Mouse (Mus musculus) embryo, embryonic 10.5 days (tissue): Measurements from ENCODE around the gene Wdr3.

Experiments used
- DNase-seq: peaks from one replicate; pipeline ENCODE4 v3.0.0-alpha.2; 2015; ENCODE audit warnings: low spot score

The Wdr3 gene

DNA sequence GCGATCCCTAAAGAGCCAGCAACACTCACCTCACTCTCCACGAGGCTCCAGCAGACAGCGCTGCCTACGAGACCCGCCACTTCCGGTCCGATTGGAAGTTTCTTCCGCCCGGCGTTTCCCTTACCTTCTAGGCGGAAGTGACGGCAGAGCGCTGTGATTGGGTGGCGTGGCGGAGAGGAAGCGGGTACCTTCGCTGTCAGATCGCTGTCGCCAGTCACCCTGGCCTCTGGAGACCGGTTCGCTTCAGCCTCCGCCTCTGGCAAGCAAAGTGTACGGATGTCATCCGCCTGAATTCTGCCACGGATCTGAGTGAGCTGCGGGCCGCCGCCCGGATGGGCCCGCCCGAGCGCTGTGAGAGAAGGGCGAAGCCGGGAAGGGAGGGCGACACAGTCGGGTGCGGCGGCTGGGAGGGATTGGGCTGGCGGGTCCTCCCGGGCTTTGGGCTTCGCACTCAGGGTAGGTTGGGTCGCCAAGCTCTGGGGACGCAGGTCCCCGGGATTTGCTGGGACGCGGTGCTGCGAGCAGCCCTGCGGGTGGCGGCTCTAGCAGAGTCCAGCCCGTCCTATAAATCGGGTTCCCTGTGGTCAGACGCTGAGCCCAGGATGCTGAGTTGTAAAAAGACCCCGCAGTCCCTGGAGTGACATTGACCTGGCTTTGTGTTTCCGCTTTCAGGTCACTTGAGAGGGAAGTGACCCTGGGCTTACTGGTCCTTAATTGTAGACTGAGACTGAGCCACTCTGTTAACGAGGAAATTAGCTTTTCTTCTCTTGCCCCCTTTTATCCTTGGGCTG lies at the start of gene Wdr3, which contains the start of gene Gdap2:
Gene Wdr3, minus strand, starts transcription at position 93 of the 791 bp plus-strand sequence.
Gene Gdap2, plus strand, starts transcription at position 67 of the 791 bp plus-strand sequence.
- DNase-seq, result peak; percentile 98

DNA sequence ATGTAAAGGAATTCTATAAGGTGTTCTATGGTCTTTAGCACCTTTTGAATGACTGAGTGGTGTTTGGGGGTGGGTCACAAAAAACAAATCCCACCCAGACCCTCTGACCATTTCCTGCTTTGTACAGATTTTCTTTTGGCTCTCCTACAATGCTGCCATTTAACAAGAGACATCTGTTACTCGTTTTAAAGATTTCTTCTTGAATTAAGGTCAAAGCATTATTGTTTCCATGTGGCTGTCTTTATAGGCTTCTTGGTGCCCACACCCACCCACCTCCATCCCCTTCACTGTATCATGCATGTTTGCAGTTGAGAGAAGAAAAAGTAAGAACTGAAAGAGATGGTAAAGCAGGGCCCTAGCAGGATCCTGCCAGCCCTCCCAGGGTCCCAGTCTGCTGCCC lies 44.8 kb upstream of the Wdr3 start:
- DNase-seq, result peak; percentile 16

DNA sequence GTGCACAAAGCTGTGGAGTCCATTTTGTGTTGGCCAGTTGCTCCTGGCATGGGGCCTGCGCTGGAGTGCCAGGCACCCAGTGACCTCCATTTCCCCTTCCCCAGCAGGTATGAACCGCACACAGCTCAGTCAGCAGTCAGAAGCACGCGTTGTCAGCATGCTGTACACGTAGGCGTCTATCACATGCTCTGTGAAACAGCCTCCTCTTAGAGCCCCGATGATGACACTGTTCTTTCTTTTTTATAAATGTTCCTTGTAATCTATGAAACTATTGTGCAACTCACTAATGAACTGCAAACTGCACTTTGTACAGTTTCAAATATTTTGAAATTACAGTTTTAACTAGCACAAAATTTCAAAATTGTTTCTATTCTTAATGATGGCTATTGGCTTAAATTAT lies 39.3 kb upstream of the Wdr3 start:
- DNase-seq, result no peak

DNA sequence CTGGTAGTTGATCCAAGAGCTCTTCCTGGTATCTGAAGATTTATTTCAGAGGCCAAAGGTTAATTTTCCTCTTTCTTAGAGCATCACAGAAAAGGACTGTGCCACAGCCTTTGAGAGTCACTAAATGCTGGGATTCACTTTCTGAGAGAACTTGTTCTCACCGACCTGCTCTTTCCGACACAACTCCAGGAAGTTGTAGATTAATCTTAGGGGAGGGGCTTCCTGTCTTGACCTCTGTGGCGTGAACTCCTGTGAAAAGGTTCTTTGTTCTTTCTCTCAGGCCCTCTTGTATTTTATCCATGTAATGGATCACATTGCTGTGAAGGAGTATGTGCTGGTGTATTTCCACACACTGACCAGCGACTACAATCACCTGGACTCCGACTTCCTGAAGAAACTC lies 32.0 kb upstream of the Wdr3 start:
- DNase-seq, result peak; percentile 69

DNA sequence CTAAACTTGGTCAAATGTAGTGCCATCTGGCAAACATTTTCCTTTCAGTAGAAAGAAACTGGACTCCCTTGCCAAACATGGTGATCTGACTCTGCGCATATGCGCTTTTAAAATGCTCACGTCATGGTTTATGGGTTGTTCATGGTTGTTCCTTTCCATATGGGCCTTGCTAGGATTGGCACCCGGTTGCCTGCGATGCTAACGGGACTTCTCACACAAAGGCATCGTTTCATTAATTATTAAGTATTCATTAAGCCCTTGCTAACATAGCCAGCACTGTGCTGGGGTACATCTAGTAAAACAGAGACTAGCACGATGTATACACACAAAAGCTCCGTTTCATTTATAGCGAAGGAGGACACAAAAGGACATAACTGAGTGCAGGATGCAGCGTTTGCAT lies 27.7 kb upstream of the Wdr3 start:
- no peak for DNase-seq

DNA sequence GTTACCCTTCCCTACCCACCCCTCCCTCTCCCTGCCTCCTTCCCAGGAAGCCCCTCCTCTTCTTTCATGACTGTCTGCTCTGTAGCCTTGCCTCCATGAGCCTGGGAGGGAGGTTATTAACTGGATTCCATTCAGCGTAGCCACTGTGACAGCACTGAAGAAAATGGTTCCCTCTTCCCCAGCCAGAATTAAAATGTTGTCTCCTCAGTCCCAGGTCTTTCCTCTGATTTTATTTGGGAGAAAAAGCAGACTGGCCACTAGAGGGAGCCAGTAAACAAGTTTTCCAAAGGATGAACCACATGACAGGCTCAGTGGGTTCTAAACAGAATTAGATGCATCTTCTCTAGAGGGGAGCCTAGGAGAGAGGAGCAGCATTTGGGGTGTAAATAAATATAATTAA lies 27.2 kb upstream of the Wdr3 start:
- DNase-seq, result peak; percentile 89

DNA sequence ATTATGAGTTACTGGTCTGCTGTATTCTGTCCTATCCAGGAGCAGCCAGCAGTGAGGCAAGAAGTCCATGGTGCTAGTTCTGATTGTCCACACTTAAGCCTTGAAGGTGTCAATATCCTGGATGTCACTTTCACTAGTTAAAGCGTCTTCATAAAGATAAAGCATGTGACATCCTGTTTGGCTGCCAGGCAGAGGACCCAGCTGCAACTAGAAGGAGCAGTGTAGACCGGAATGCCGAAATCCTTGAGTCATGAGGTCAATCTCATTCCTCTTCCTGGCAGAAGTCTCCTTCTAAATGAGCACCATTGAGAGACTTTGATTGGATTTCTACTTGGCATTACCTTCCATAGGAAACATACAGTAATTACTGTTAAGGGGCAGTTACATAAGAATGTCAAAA lies 18.3 kb upstream of the Wdr3 start:
- DNase-seq, result no peak

DNA sequence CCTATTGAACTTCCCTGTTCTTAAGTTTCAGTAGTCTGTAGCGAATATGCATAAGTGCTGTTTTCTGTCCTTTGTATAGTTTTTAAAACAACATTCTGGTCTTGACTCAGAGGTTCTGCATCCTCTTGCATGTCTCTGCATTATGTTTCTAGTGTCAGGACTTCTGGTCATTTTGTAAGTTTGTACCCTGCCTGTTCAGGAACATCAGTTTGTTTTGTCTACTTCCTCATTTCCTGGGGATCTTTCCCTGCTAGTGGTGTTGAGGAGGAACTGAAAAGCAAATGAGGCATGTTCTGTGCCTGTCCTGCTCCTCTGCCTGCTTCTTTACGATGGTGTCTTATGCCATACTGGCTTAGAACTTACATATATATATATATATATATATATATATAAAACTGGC lies 13.8 kb upstream of the Wdr3 start:
- DNase-seq, result no peak

DNA sequence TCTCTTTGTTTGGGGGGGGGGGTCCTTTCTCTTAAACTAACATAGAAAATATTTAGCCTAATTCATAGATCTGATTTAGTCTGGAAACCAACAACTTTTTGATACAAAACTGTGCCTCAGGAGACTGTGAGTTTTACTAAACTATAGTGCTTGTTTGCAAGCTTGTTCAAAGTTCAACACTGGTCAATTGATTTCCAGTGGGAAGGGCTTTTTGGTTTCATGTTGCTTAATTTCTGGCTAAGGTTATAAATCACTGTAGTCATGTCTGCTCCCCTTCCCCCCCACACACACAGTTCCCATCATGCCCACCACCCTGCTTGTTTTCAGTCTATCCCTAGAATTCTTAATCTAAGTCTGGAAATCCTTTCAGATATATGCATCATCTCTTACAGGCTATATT lies 2.8 kb upstream of the Wdr3 start:
- no peak for DNase-seq

DNA sequence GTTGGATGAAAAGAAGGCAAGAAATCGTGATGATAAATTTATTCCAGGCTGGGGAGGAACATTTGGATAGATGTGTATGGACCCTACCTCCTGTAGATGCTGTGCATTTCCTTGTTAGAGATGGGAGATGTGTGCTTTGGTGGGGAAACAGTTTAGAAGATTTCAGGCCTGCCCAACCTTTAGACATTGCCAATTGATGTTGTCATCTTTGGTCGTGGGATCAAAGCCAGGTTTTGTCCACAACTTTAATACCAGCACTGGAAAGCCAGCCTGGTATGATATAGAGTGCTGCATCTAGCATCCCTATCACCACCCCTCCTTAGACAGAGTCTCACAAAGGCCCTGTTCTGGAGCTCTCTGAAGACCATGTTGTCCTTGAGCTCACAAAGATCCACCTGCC lies 1.3 kb upstream of the Wdr3 start:
- DNase-seq, result no peak

DNA sequence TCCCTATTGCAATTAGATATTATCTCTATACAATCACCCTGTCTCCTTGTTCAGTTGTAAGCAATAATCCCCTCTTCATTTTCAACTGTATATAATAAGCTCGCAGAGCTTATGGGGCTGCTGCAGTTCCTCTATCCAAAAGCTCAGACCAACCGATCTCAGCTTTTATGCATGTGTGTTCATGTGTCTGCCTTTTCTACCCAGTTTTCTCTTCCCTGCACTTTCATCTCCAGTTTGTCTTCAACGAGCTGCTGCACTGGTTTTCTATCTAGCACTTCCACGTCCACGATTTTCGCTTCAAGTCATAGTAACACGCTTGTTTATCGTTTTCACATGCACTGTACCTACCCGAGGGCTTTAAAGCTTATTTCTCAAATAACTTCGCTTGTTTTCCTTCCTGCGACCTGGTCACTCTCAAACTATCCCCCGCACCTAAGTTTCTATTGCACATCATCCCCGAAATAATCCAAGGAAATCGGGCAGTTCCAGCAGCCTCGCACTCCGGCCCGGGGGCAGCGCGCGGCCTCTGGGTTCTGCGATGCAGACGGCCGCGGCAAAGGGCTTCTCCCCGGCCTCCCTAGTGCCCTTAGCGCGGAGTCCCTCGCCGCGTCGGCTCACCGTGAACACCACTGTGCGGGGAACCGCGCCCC lies 417 bp downstream of the Wdr3 start:
- DNase-seq, result no peak

DNA sequence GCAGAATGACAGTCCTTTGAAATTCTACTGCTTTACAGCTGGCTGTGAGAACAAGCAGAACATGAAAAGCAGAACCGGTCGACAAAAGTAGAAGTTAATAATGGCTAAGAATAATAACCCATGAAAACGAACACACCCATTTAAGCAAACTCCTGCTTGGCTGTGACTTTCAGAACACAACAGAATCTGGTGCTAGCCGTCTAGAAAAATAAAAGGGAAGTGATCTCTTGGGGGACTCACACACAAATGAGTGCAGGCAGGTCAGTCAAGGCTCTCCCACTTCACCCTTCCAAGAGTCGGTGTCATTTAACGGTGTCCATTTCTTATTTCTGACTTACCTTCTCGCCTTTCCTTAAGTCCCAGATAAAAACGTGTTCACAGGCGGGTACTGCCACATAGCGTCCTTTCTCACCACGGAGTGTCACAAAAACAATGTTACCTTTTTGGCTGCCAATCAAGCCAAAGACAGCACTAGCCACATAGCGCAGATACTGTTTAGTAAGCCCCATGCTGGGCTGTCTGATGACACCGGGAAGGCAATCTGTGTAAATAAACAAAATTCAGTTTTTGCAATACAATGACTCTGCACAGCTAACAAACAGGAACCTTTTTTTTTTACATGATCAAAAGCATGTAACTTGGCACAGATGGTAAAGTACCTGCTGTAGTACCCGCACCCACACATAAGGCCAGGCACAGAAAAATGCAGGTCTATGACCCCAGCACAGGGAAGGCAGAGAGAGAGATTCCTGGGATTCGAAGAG lies 1.3 kb downstream of the Wdr3 start:
- no peak for DNase-seq

DNA sequence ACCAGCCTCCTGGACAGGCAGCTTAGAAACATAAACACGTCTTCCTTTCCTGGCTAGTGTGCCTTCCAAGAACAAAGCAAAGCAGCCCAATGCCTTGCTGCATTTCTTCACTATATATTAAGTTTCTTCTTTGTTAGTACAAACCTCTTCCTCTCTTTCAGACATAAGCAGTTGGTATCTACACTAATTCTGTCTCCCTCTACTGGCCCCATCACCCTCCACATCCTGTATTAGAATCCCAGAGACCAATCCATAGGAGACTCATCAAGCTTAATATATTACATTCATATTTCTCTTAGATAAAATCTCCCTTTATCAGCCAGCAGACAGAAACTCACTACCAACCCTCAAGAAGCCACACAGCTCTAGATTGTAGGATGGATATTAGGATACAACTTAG lies 39.8 kb downstream of the Wdr3 start:
- no peak for DNase-seq

DNA sequence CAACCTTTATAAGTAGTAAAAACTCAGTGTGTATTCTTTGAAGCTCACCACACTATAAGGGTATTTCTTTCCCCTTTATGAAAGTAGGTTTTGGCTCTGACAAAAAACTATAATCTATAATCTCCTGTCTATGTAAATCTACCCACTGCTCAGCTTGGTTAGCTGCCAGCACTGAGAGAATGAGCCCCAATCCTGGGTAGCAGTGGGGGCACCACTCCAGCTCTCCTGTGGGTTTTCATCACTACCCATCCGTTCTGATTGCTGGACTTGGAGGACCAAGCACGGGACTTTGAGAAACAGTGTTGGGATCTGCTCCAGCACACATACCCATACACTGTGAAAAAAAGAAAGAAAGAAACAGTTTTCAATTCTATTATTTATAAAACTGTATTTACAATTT lies 40.2 kb downstream of the Wdr3 start:
- DNase-seq, result no peak

DNA sequence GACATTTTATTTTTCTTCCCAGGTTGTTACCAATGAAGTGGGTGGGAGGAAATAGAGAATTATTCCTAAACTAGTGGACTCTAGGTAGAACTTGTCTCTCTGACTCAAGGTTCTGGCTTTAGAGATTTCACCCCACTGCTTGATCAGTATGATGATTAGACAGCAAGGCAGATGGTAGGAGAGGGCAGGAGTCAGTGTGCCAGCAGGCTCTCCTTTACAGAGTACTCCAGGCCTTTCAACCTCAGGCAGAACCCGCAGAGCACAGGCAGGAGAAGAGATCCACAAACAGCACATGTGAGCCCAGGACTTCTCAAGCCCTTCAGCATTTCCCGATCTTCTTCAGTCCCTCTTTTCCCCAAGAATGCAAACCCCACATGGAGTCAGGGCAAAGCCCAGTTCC lies 43.5 kb downstream of the Wdr3 start:
- DNase-seq, result no peak

DNA sequence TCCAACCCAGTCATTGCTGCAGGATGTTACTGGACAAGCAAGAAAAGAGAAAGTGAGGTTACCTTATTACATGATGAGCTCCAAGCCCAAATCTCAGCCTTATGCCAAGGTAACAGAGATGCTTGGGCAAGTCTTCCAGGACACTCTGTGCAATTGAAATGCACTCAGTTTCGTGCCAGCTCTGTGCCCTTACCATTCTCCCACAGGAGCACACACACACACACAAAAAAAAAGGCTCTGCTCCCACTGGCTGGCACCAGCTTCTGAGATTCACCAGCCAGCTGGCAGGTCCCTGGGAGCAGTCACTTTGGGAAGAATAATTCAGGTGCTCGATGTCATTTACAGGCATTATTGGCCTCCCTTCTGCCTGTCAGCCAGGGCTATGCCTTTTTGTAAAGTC lies 55.5 kb downstream of the Wdr3 start:
- no peak for DNase-seq

DNA sequence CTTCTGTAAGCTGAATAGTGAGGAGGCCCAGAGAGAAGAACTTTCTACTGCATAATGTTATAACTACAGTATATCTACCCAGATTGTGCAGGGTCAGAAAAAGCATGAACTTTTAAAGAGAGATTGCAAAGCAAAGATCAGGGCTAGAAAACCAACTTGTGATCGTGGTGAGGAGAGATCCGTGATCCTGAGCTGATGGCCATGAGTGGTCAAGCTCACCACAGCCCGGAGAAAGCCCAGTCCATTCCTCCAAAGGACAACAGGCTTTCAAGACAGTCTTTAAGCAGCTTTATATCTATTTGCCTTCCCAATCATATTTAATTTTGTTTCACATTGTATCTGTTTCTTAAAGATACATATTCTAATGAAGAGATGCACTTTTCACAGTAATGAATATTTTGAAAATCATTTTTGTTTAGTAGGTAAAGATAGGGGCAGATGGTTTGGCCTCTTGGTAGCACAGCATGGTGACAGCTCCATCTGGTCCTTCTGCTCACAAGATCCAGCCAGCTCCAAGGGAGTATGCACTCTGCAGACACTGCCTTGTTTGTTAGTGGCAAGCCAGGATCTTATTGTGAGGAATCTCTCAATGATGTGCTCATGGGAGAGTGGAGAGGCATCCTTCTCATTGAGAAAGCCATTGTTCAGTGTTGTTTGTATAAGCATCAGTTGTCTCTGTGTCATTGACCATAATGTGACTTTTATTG lies 59.7 kb downstream of the Wdr3 start:
- DNase-seq, result no peak
